Mouse (Mus musculus) v-Abl transformed pro-B cells (cell line): ENCODE measurements around the gene Fam189b.

ENCODE experiments used
- in situ Hi-C, 2 experiments: fragments of 400-800 bp; cut with MboI; formaldehyde crosslinking; loops; one replicate each; pipeline ENCODE4 v1.15.1; 2025; ENCODE audit not compliant: unreplicated experiment in 2 of 2

Fam189b gene

GRCm38 (mm10) chr3:89183058-89183958 lies at the start of gene Fam189b:
TSS of gene Fam189b (plus strand) at chr3:89183143.
- in situ Hi-C loops, result no loop called here

- in situ Hi-C loops, result no loop called here
These were observed 49.2 kb upstream of the Fam189b start for GRCm38 (mm10) chr3:89133752-89134151.

- in situ Hi-C loops, result no loop called here
These were observed 47.0 kb upstream of the Fam189b start, which contains the start of gene Pklr for GRCm38 (mm10) chr3:89135958-89136357. TSS of gene Pklr (plus strand) at chr3:89136142.

- in situ Hi-C loops, result no loop called here
These were observed 46.6 kb upstream of the Fam189b start for GRCm38 (mm10) chr3:89136365-89136764.

- in situ Hi-C loops, result no loop called here
These were observed 38.1 kb upstream of the Fam189b start for GRCm38 (mm10) chr3:89144821-89145220.

- in situ Hi-C loops, result no loop called here
These were observed 37.4 kb upstream of the Fam189b start for GRCm38 (mm10) chr3:89145566-89145965.

GRCm38 (mm10) chr3:89147101-89147978 lies 35.6 kb upstream of the Fam189b start:
- in situ Hi-C loops, result no loop called here

- in situ Hi-C loops, result no loop called here
These were observed 35.0 kb upstream of the Fam189b start for GRCm38 (mm10) chr3:89147979-89148311.

- in situ Hi-C loops, result no loop called here
These were observed 34.4 kb upstream of the Fam189b start for GRCm38 (mm10) chr3:89148567-89148966.

- in situ Hi-C loops, result no loop called here
These were observed 30.7 kb upstream of the Fam189b start for GRCm38 (mm10) chr3:89152084-89152835.

GRCm38 (mm10) chr3:89156951-89157350 lies 26.0 kb upstream of the Fam189b start:
- in situ Hi-C loops, result loop anchor here (5.0 kb wide), 1 partner anchor 65 kb away; the partner anchor contains the start of gene Rusc1 (in 2 of the 2)

GRCm38 (mm10) chr3:89158651-89159050 lies 24.3 kb upstream of the Fam189b start:
- in situ Hi-C loops, result loop anchor here (5.0 kb wide), 1 partner anchor 66 kb away; the partner anchor contains the start of gene Rusc1 (in 2 of the 2)

GRCm38 (mm10) chr3:89159211-89159610 lies 23.7 kb upstream of the Fam189b start:
- in situ Hi-C loops, result loop anchor here (5.0 kb wide), 1 partner anchor 67 kb away; the partner anchor contains the start of gene Rusc1 (in 2 of the 2)

GRCm38 (mm10) chr3:89159616-89160344 lies 23.2 kb upstream of the Fam189b start, which contains the start of gene Hcn3:
TSS of gene Hcn3 (minus strand) at chr3:89160196.
- in situ Hi-C loops, result loop anchor here (5.0 kb wide), 3 partner anchors 38 to 67 kb away; partner anchors contain the start of gene Rusc1 (in 2 of the 2)

GRCm38 (mm10) chr3:89161207-89161606 lies 21.7 kb upstream of the Fam189b start:
- in situ Hi-C loops, result loop anchor here (5.0 kb wide), 2 partner anchors 36 to 46 kb away; no protein-coding TSS in a partner anchor

- in situ Hi-C loops, result loop anchor here (5.0 kb wide), 2 partner anchors 36 to 46 kb away; no protein-coding TSS in a partner anchor
These were observed 21.2 kb upstream of the Fam189b start for GRCm38 (mm10) chr3:89161786-89162185.

GRCm38 (mm10) chr3:89163123-89163522 lies 19.8 kb upstream of the Fam189b start:
- in situ Hi-C loops, result loop anchor here (5.0 kb wide), 2 partner anchors 34 to 44 kb away; no protein-coding TSS in a partner anchor

GRCm38 (mm10) chr3:89163643-89164245 lies 19.2 kb upstream of the Fam189b start:
- in situ Hi-C loops, result loop anchor here (5.0 kb wide), 2 partner anchors 34 to 44 kb away; no protein-coding TSS in a partner anchor
